In genomic region chr13:58163343-58163742, GRCm38 (mm10) we compare ENCODE assay signal across 18 mouse cellular contexts.
"Had no signal": no experiment of that assay in that cellular context is flagged by ENCODE, and none has a peak within 500 bp of the region (broad histone marks: within the 10 kb centered on the region; RNA-seq: fewer than 3 reads in every experiment).

No protein-coding gene starts in this region.

- H3K4me2 ChIP-seq: liver, embryonic 15.5 days; lung, embryonic 15.5 days; midbrain, embryonic 12.5 days; neural tube, embryonic 12.5 days had no signal

- H3K27ac ChIP-seq: liver, embryonic 15.5 days; lung, embryonic 15.5 days; macrophage; midbrain, embryonic 12.5 days; neural tube, embryonic 12.5 days had no signal

- H3K9ac ChIP-seq: liver, embryonic 15.5 days; liver, postnatal 0 days; lung, embryonic 15.5 days; midbrain, embryonic 12.5 days; neural tube, embryonic 12.5 days had no signal

- H3K4me1 ChIP-seq: lung, embryonic 15.5 days; neural tube, embryonic 12.5 days had no signal

- H3K4me3 ChIP-seq: liver, embryonic 15.5 days; lung, embryonic 15.5 days; megakaryocyte, embryonic 14.5 days; midbrain, embryonic 12.5 days; neural tube, embryonic 12.5 days had no signal

- ATAC-seq: liver, postnatal 0 days; lung, postnatal 0 days had no signal

- DNase-seq: liver, postnatal 0 days; lung, adult 2 months; lung, postnatal 14 days; lung, postnatal 36 days; midbrain, embryonic 14.5 days; right cerebral cortex, postnatal 25 days; right cerebral cortex, postnatal 4 days; spleen, adult 18-20 months; thymus, adult 18-20 months; thymus, postnatal 14 days; thymus, postnatal 36 days had no signal

- H3K27me3 ChIP-seq: liver, embryonic 15.5 days; lung, embryonic 15.5 days; megakaryocyte, embryonic 14.5 days; midbrain, embryonic 12.5 days; neural tube, embryonic 12.5 days had no signal

- H3K9me3 ChIP-seq: liver, embryonic 15.5 days; lung, embryonic 15.5 days; midbrain, embryonic 12.5 days had no signal
